Mouse (Mus musculus): ENCODE results near the gene Flywch1.

Gene Flywch1

DNA sequence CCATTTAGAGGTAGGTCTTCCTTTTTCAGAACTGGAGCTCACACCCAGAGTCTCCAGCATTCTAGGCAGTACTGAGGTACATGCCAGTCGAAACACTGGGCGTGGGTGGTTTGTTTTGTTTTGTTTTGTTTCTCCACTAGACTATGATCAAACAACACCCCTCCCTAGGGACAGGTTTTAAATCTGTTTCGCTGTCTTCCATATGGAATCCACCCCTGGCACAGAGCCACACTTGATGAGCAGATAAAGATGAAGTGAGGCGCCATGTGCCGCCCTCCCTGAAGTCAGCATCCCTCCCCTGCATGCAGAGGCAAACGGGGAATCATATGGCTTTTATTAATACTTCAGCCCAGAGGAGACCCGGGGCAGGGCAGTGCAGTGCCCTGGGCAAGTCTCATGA is 66.7 kb downstream of the Flywch1 start:
- DNase-seq (ENCODE audit: low spot score) = no peak

DNA sequence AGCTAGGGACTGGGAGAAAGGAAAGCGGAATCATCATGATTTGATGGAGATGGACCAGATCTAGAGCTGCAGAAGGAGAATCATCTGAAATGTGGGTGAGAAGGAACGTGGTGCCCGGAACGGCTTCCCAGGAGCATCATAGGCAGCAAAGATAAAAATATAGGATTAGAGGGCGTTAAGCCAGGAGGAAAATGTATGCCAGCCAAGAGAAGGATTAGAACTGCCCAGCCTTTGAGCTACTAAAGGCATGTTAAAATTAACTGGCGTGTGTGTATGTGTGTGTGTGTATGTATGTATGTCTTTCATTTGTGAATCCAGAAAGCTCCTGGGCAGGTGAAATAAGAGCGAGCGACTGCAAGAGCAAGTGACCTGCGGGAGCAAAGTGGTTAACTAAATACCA is 68.1 kb downstream of the Flywch1 start:
- no peak for DNase-seq (ENCODE audit: low spot score)
